Mouse (Mus musculus): ENCODE results near the gene Eya2. TPM values are rescaled to one million over a fixed set of nuclear protein-coding genes. Genes with fewer than 3 reads are reported as not detected.
"Not testable (repeated sequence)": the region's sequence is repeated elsewhere in the genome, so short reads cannot be mapped to it uniquely, and the experiment has no call there.

Gene Eya2
- polyA plus RNA-seq, 1 experiment from 2014 or later = 23.5 TPM

GRCm38 (mm10) chr2:165768805-165769358, 174.1 kb downstream of the Eya2 start:
- DNase-seq (ENCODE audit: low spot score) = no peak

GRCm38 (mm10) chr2:165769375-165769948, 174.6 kb downstream of the Eya2 start:
- DNase-seq (ENCODE audit: low spot score) = no peak

GRCm38 (mm10) chr2:165778927-165779326, 184.1 kb downstream of the Eya2 start:
- peak; percentile 87 for DNase-seq (ENCODE audit: low spot score)

- DNase-seq (ENCODE audit: low spot score) = peak; percentile 82
Measured at GRCm38 (mm10) chr2:165782324-165782723, 187.5 kb downstream of the Eya2 start.

- no peak for DNase-seq (ENCODE audit: low spot score)
Measured at GRCm38 (mm10) chr2:165785312-165786036, 190.6 kb downstream of the Eya2 start.

GRCm38 (mm10) chr2:165786467-165786866, 191.6 kb downstream of the Eya2 start:
- DNase-seq (ENCODE audit: low spot score) = no peak

GRCm38 (mm10) chr2:165788005-165788404, 193.2 kb downstream of the Eya2 start:
- DNase-seq (ENCODE audit: low spot score) = no peak

GRCm38 (mm10) chr2:165788796-165789195, 194.0 kb downstream of the Eya2 start:
- no peak for DNase-seq (ENCODE audit: low spot score)

- DNase-seq (ENCODE audit: low spot score) = no peak
Measured at GRCm38 (mm10) chr2:165789667-165790066, 194.8 kb downstream of the Eya2 start.

GRCm38 (mm10) chr2:165791026-165791425, 196.2 kb downstream of the Eya2 start:
- DNase-seq (ENCODE audit: low spot score) = no peak

GRCm38 (mm10) chr2:165791657-165792056, 196.8 kb downstream of the Eya2 start:
- peak; percentile 67 for DNase-seq (ENCODE audit: low spot score)

- DNase-seq (ENCODE audit: low spot score) = peak; percentile 82
Measured at GRCm38 (mm10) chr2:165792431-165793282, 197.8 kb downstream of the Eya2 start.

GRCm38 (mm10) chr2:165793283-165793638, 198.4 kb downstream of the Eya2 start:
- DNase-seq (ENCODE audit: low spot score) = peak; percentile 83

- DNase-seq (ENCODE audit: low spot score) = no peak
Measured at GRCm38 (mm10) chr2:165797876-165798275, 203.0 kb downstream of the Eya2 start.

GRCm38 (mm10) chr2:165800174-165800573, 205.3 kb downstream of the Eya2 start:
- not testable (repeated sequence) for DNase-seq (ENCODE audit: low spot score)

- DNase-seq (ENCODE audit: low spot score) = no peak
Measured at GRCm38 (mm10) chr2:165808179-165808975, 213.5 kb downstream of the Eya2 start.

GRCm38 (mm10) chr2:165809091-165809490, 214.3 kb downstream of the Eya2 start:
- DNase-seq (ENCODE audit: low spot score) = no peak

- no peak for DNase-seq (ENCODE audit: low spot score)
Measured at GRCm38 (mm10) chr2:165809901-165810477, 215.2 kb downstream of the Eya2 start.

GRCm38 (mm10) chr2:165811536-165811935, 216.7 kb downstream of the Eya2 start:
- no peak for DNase-seq (ENCODE audit: low spot score)

- no peak for DNase-seq (ENCODE audit: low spot score)
Measured at GRCm38 (mm10) chr2:165812889-165813288, 218.1 kb downstream of the Eya2 start.
